Mouse (Mus musculus): ENCODE results near the gene Gng13.

Gene Gng13

DNA sequence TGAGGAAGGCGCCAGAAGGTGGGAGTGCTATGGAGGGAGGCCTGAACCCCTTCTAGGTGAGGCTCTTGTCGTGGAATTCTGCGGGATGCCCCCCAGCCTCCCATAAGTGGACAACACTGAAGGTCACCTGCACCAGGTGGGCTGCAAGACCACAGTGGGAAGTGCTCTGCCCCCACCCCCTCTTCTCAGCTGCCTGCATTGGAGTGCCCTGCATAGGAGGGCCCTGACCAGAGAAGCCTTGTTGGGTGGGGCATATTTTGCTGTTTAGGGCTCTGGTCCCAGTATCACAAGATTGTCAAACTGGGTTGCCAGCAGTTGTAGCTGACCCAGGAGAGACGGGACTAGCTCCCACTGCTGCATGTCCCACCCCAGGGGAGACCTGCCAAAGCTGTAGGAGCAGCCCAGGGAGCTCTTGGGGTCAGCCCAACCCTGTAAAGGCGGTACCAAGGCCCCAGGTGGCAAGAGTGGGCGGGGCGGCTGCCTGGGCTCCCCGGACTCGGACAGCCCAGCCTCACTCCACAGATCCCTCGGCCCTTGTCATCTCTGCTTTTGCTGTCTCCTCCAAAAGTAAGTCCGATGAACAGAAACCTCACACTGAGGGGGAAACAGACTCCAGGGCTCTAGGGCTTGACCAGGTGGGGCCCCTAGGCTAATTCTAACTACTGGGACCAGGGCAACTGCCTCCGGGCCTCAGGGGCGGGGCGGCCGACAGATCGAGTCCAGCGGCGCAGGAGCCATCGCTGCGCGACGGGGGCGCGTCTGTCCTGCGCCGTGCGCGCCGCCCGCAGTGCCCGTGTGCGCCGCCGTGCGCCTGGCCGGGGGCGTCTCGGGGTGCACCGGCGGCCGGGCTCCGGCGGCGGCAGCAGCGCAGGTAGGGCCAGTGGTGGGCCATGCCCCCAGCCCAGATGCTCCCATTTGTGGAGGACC lies at the start of gene Gng13:
Gene Gng13, plus strand, starts transcription at position 461 of the 927 bp plus-strand sequence.
- peak; percentile 27 for DNase-seq (ENCODE audit: low spot score)

- DNase-seq (ENCODE audit: low spot score), result no peak
Observed at GRCm38 (mm10) chr17:25668481-25669055, 48.4 kb upstream of the Gng13 start.

DNA sequence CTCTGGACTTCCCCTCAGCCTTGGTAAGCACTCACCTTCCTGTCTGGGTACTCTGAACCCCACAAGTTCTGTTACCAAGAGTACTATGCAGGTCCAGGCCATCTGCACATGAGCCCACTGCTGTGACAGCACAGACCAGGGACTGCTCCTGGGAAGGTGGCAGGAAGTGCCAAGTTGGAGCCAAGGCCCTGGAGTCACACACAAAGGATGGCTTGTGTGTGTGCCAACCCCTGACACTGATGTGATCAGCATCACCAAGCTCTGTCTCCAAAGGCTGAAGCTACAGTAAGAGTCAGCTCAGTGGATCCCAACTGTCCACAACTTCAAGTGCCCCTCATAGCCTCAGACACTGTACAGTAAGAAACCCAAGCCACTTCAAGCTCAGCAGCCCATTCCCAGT lies 44.0 kb upstream of the Gng13 start:
- DNase-seq (ENCODE audit: low spot score), result no peak

DNA sequence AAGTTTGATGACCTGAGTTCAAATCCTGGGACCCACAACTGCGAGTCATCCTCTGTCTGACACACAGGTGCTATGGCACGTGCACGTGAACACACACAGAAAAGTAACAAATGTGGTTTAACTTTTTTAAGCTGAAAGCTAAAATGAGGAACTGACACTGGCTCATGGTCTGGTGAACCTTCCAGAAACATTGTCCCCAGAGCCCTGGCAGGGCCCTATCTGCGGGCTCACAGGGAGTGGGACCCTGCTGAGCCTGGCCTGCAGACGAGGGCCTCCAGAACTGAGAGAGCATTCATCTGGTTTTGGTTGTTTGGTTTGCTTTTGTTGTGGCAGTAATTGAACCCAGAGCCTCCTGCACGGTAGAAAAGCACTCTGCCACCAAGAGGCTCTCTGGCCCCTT lies 39.0 kb upstream of the Gng13 start:
- no peak for DNase-seq (ENCODE audit: low spot score)

GRCm38 (mm10) chr17:25679818-25680217 lies 37.2 kb upstream of the Gng13 start:
- no peak for DNase-seq (ENCODE audit: low spot score)

DNA sequence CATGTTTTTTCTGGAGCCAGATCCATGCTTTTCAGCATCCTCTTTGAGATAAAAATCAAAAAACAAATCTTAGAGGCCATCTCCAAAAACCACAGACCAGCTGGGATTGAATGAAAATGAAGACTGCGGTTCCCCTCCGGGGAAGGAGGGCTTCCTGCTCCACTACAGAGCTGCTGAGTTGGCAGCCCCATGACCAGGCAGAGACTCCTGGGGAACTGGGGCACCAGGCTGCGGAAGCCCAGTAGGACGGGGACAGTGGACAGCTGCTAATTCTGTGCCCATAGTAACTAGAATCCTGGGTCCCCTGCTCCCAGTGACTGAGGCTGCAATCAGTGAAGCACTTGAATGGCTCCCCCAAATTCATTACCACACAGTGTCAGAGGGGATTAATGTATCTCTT lies 35.3 kb upstream of the Gng13 start:
- DNase-seq (ENCODE audit: low spot score), result no peak

- no peak for DNase-seq (ENCODE audit: low spot score)
Observed at GRCm38 (mm10) chr17:25686323-25686722, 30.6 kb upstream of the Gng13 start.

DNA sequence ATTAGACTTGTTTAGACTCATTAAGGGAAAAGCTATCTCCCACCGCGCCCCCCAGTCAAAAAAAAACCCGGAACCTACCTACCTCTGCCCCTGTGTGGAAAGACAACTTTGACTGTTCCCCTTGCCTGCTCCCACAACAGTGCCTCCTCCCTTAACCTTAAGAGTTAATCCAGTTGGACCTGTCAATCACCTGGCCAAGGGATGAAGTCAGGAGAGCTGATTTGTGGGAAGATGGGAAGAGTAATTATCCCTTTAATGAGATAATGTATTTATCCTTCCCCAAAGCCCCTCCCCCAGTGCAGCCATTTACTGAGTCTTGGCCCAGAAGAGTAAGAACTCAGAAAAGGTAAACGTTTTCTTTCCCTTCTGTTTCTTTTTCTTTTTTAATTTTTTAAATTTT lies 28.0 kb upstream of the Gng13 start:
- no peak for DNase-seq (ENCODE audit: low spot score)

DNA sequence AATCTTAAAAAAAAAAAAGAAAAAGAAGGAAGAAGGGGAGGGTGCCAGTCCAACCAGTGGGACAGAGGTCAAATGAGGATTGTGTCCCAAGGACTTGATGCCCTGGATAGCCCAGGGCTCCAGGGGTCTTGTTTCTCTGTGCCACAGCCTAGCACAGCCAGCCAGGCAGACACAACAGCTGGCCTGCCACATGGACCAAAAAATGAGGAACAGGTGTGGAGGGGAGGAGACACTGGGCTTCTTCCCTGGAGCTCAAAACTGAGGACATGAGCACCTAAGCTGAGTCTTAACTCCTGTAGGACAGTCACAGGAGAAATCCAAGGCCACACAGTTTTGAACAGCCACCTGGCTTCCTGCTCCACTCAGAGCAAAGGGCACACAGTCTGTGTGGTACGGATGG lies 20.7 kb upstream of the Gng13 start:
- DNase-seq (ENCODE audit: low spot score), result no peak

DNA sequence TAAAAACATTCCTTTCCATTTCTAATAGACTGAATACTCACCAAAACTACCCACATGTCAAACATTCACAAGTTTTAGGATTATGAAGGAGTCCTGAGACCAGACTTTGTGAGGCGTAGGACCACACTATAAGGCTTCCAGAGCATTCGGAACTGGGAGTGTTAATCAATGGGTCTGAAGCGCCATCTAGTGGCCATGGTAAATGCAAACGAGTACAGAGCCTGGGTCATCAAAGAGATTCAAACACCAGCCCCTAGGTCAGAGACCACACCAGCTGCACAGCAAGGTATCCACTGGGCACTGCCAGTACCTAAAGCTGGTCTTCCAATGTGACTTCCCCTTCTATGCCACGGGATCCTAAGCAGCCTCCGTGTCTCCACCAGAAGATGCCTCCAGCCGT lies 18.5 kb upstream of the Gng13 start:
- peak; percentile 49 for DNase-seq (ENCODE audit: low spot score)

DNA sequence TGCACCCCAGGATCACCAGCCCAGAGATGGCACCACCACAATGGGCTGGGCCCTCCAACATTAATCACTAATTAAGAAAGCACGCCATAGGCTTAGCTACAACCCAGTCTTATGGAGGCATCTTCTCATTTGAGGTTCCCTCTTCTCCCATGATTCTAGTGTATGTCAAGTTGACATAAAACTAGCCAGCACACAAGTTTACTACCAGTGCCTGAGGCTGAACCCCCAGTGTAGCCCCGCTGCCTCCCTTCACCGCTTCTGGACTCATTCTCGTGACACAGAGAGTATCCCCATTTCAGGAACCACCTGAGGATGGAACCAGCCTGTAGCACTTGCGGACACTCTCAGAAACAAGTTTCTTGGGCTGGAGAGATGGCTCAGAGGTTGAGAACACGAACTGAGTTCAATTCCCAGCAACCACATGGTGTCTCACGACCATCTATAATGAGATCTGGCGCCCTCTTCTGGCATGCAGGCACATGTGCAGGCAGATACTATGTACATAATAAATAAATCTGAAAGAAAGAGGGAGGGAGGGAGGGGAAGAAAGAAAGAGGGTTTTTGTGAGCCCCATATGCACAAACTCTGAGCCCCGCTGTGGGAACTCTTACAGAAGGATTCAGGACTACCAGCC lies 16.0 kb upstream of the Gng13 start:
- DNase-seq (ENCODE audit: low spot score), result no peak

- no peak for DNase-seq (ENCODE audit: low spot score)
Observed at GRCm38 (mm10) chr17:25709994-25710393, 7.0 kb upstream of the Gng13 start.

DNA sequence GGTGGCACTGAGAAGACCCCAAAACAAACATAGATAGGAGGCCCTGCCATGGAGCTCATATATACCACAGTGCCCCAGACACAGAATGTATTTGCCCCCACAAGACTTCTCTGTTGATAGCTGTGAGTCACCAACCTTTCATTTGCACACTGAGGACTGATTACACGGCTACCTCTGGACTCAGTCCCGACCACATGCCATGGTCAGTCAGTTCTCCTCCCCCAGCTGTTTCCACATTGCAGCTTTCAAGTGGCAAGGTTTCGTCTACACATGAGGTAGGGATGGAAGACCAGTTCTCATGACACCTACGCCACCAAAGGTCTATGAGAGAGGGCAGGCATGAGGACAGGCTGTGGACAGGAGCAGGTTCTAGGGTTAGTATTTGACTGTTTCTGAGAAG lies 5.8 kb upstream of the Gng13 start:
- DNase-seq (ENCODE audit: low spot score), result no peak

DNA sequence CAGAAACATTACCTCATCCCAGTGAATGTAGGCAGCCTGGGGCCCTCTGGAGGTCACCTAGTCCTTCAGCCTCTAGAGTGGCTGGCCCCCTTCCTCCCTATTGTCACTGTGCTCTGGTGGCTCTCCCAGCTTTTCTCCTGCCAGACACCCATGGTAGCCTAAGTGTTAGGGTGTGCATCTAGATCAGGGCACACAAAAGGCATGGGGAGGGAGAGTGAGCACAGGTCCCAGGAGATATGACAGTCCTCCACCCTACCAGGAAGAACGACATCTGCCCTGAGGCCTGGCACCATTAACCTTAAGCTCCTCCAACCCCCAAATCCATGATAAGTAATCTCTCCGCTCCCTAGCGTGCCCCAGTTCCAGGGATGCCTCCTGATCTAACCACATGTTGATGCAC lies 1.3 kb upstream of the Gng13 start:
- DNase-seq (ENCODE audit: low spot score), result no peak

DNA sequence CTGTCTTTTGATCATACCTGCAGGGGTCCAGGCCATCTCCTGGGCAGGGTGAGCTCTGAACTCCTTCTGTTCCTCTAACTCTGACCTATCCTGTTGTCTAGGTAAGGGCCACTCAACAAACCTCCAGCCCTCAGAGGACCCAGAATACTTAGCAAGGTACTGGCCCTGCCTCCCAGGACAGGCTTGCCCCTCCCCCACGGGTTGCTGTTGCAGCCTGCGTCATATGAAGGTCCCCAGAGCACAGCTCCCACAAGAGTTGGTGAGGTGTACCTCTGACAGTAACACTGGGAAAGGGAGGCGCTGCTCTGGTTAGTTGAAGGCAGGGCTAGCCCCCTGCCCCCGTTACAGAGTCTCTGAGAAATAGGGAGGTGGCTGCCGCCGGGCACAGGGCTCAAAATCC lies 841 bp upstream of the Gng13 start:
- DNase-seq (ENCODE audit: low spot score), result no peak

GRCm38 (mm10) chr17:25717691-25718090 lies 720 bp downstream of the Gng13 start:
- DNase-seq (ENCODE audit: low spot score), result no peak

DNA sequence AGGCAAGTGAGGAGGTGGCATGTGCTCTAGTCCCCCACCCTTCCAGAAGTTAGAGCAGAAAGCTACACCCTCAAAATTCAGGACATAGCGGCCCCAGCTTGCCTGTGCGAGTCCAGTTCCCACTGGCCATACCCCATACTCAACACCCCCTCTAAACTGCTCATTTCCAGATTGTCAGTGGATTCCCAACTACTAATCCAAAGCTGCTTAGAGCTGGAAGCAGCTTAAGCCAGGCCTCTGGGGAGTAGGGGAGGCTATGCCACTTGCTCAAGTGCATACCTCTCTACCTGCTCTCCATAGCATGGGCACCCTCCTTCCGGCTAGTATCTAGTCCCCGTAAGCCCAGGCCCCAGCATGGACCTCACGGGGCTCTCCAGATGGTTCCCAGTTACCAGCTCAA lies 4.5 kb downstream of the Gng13 start:
- DNase-seq (ENCODE audit: low spot score), result no peak

GRCm38 (mm10) chr17:25723470-25723869 lies 6.5 kb downstream of the Gng13 start:
- no peak for DNase-seq (ENCODE audit: low spot score)

GRCm38 (mm10) chr17:25723919-25724318 lies 6.9 kb downstream of the Gng13 start:
- no peak for DNase-seq (ENCODE audit: low spot score)

GRCm38 (mm10) chr17:25725264-25725663 lies 8.3 kb downstream of the Gng13 start:
- DNase-seq (ENCODE audit: low spot score), result no peak

GRCm38 (mm10) chr17:25727265-25728008 lies 10.5 kb downstream of the Gng13 start, which contains the start of the genes Chtf18 and Rpusd1:
Chtf18 (minus strand) TSS chr17:25727419.
Rpusd1 (plus strand) TSS chr17:25727670.
- DNase-seq (ENCODE audit: low spot score), result peak; percentile 97

DNA sequence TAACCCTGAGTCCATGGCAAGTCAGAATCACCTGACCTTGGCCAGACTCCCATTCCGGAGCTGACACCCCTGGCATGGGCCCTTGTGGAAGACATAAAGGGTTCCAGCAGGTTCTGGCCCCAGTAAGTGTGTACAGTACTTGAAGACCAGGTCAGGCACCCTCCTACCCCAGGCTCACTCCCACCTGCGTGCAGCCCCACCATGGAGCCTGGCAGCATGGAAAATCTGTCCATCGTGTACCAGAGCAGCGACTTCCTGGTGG lies 11.0 kb downstream of the Gng13 start:
- no peak for DNase-seq (ENCODE audit: low spot score)

GRCm38 (mm10) chr17:25732082-25732481 lies 15.1 kb downstream of the Gng13 start:
- DNase-seq (ENCODE audit: low spot score), result peak; percentile 79
